Mouse (Mus musculus): ENCODE measurements at regions not wholly inside any gene's neighbourhood (a gene's known extent, or its start where the extent isn't known, plus 50 kb on each side); places are given as distances from the start of the nearest gene placed in this dataset.

DNA sequence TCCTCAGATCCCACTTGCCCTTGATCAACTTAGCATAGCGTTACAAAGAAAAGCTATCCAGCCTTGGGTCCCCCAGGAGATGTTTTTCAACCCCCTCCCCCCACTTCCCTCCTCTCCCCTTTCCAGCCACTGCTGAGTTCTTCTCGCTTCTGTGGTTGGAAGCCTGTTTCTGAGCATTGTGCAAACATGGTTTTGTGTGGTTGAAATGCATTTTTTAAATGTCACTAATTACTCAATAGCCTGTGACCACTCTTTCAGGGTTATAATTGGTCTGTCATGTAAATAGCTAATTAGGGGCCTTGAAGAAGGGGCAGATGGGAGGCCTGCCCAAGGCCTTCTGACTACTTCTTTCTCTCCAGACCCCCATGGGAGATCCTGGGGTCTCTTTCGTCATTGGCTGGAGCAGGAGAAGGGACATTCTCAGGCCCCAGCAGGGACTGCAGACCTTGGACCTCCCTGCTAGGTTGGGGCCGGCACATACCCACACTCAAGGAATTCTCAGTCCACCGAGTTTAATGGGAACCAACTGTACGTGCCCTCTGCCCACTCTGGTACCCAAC, 353.8 kb downstream of the Med13l start:
- TF ChIP-seq GATA1 (IDR thresholded peaks at IDR 0.05; ENCODE audit: low read length) (no peak), TAL1 (IDR thresholded peaks at IDR 0.05; ENCODE audit: low read length) (no peak)
